Mouse (Mus musculus) heart, embryonic 16.5 days (tissue): ENCODE data around the gene Arid5b. TPM values are rescaled to one million over a fixed set of nuclear protein-coding genes. Genes with fewer than 3 reads are reported as not detected.

Experiments used
- ATAC-seq: fragments of 200-750 bp; cut with Nextera tagmentation; replicated peaks from 2 replicates; pipeline ENCODE4 v1.8.0; 2017; ENCODE audit warnings: moderate number of reproducible peaks; ENCODE audit not compliant: insufficient read depth, low FRiP score; ENCODE audit errors: extremely low read depth
- H3K27ac ChIP-seq: fragments of 300-500 bp; sonication (generic); 2 replicates; pipeline ENCODE4 v1.5.1; 2014; ENCODE audit warnings: mild to moderate bottlenecking, low read length, control low read depth, moderate library complexity
- H3K27me3 ChIP-seq: fragments of 300-500 bp; sonication (generic); 2 replicates; pipeline ENCODE4 v1.6.1; 2014; ENCODE audit warnings: low read length, mixed read lengths; ENCODE audit not compliant: control insufficient read depth, insufficient read depth
- H3K36me3 ChIP-seq: fragments of 300-500 bp; sonication (generic); 2 replicates; pipeline ENCODE4 v1.6.1; 2014; ENCODE audit not compliant: control insufficient read depth, insufficient read depth
- H3K4me1 ChIP-seq: fragments of 300-500 bp; sonication (generic); 2 replicates; pipeline ENCODE4 v1.6.1; 2014; ENCODE audit warnings: low read length, mixed read lengths; ENCODE audit not compliant: control insufficient read depth, insufficient read depth
- H3K4me2 ChIP-seq: fragments of 300-500 bp; sonication (generic); 2 replicates; pipeline ENCODE4 v1.6.1; 2014; ENCODE audit warnings: low read depth, mild to moderate bottlenecking, control low read depth, low read length
- H3K4me3 ChIP-seq: fragments of 300-500 bp; sonication (generic); 2 replicates; pipeline ENCODE4 v1.5.1; 2014; ENCODE audit warnings: mild to moderate bottlenecking, control low read depth, low read length
- H3K9ac ChIP-seq: fragments of 300-500 bp; sonication (generic); 2 replicates; pipeline ENCODE4 v1.6.1; 2014; ENCODE audit warnings: low read length, control low read depth
- H3K9me3 ChIP-seq: fragments of 300-500 bp; sonication (generic); replicated peaks from 2 replicates; pipeline ENCODE4 v1.6.1; 2016; ENCODE audit warnings: low read length; ENCODE audit not compliant: control insufficient read depth
- WGBS: fragments of 180-500 bp; shearing (Covaris S2); extraction: QIAGEN DNeasy Blood & Tissue Kit; methylation state at CpG from one replicate; pipeline ENCODE4 v1.1.7; 2014; 5-methylcytosine and 5-hydroxymethylcytosine counted together
- polyA plus RNA-seq: library from polyadenylated mRNA; unstranded; fragments of >200 nt; fragmentation: Nextera tagmentation; extraction: Ambion mirVana; gene quantifications from 2 replicates; pipeline ENCODE4 v1.2.1, GENCODE M21; 2015

Gene Arid5b
- polyA plus RNA-seq, 1 experiment from 2014 or later: 19.6 TPM

DNA sequence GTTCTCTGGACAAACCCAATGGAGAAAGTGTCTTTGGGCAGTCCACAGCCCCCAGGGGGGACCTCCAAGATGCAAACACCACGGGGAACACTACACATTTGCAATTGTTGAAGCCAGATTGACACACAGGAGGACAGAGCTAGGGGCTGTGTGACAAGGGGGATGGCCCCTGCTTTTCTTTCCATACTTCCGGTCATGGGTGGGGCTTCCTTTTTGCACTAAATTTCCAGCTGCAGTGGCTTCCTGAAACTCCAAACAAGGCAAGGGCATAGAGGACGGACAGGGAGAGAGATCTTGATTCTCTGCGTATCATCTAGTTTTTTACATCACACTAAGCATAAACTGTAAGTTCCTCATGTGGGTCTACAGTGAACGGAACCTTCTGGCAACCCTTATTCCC, 210.6 kb downstream of the Arid5b start:
- Histone ChIP-seq H3K9ac (no peak overlapping the region), H3K27ac (no peak overlapping the region), H3K4me2 (no peak overlapping the region), H3K27me3 (no peaks in the 10 kb centered on the region), H3K9me3 (no peaks in the 10 kb centered on the region), H3K36me3 (no peaks in the 10 kb centered on the region), H3K4me3 (no peak overlapping the region), H3K4me1 (peaks cover 5% of the 10 kb centered on the region; the same call in 1 of the 2 replicates)
- 66% methylated on average over 5 of the region's 5 CpGs for WGBS
- ATAC-seq: no peak

DNA sequence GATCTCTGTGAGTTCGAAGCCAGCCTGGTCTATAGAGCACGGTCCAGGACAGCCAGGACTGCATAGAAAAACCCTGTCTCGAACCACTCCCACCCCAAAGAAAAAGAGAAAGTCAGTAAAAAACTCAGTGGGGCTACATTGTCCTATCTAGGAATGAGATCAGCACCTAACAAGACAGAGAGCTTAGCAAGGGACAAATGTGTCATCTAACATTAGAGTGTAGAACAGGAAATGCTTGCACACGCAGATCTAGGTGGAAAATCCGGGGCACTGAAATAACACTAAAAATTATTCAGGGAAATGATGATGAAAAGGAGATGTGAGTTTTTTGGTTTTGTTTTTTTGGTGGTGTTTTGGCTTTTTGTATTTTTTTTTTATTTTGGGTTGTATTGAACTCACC, 212.4 kb downstream of the Arid5b start:
- Histone ChIP-seq H3K27ac (no peak overlapping the region), H3K9ac (no peak overlapping the region), H3K4me1 (peaks cover 5% of the 10 kb centered on the region; the same call in 1 of the 2 replicates), H3K9me3 (no peaks in the 10 kb centered on the region), H3K36me3 (no peaks in the 10 kb centered on the region), H3K4me2 (no peak overlapping the region), H3K4me3 (no peak overlapping the region), H3K27me3 (no peaks in the 10 kb centered on the region)
- ATAC-seq: no peak
- 75% methylated on average over 5 of the region's 5 CpGs for WGBS

- no peaks in the 10 kb centered on the region for H3K36me3 ChIP-seq
- H3K4me2 ChIP-seq: no peak overlapping the region
- no peaks in the 10 kb centered on the region for H3K9me3 ChIP-seq
- H3K27ac ChIP-seq: no peak overlapping the region
- no peak for ATAC-seq
- H3K9ac ChIP-seq: no peak overlapping the region
- 93% methylated on average over 10 of the region's 10 CpGs for WGBS
- no peak overlapping the region for H3K4me3 ChIP-seq
- no peaks in the 10 kb centered on the region for H3K27me3 ChIP-seq
- H3K4me1 ChIP-seq: peaks cover 5% of the 10 kb centered on the region; the same call in 1 of the 2 replicates
Measured at GRCm38 (mm10) chr10:68064571-68064970, 214.0 kb downstream of the Arid5b start.

DNA sequence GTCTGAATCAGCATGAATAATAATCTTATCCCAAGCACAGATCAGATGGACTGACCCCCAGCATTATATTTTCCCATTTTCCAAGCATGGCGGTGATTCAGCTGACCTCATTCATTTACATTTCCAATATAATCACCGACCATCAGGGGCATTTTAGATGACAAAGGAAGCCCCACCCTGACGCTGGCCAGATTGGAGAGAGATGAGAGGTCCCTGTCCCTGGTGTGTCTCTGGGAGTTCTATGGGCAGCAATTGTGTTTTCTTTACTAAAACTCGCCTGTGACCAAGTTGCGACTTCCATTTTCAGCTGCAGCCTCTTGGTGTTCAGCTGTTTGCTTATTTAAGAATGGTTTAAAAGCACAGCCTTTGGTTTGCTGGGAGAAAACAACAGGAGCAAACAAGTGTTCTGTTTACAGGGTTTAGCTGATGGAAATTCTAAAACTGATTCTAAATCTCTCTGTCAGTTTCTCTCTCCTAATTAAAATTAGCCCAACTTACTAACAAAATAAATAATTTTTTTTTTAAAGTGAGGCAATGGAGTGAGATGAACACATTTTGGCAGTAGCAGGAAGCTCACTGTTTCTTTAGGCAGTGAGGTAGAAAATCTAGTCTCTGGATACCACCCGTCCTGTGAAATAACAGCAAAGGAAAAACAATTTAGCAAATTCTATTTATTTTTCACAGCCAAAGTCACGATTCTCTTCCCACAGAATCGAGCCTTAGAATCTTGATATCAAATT, 214.6 kb downstream of the Arid5b start:
- H3K4me2 ChIP-seq: peak overlapping the region; percentile 38; the same call in 1 of the 2 replicates
- H3K9ac ChIP-seq: no peak overlapping the region
- WGBS: 59% methylated on average over 8 of the region's 8 CpGs
- no peaks in the 10 kb centered on the region for H3K36me3 ChIP-seq
- peaks cover 5% of the 10 kb centered on the region; the same call in 1 of the 2 replicates for H3K4me1 ChIP-seq
- no peaks in the 10 kb centered on the region for H3K27me3 ChIP-seq
- H3K9me3 ChIP-seq: no peaks in the 10 kb centered on the region
- H3K27ac ChIP-seq: no peak overlapping the region
- no peak for ATAC-seq
- H3K4me3 ChIP-seq: no peak overlapping the region

DNA sequence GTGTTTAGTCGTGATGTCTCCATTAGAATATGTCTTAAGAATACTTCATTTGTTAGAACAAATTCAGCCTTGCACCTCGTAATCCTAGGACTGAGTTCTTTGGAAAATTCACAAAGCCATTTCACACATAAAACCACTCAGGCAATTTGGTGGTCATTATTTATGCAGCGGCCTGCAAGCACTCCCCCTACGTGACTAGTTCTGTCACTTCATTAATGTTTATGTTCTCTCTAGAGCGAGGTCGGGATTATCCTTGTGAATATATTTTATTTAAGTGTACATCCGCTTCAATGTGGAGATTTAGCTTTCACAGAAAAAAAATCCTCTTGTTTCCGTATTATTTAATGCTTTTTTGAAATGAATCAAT, 217.3 kb downstream of the Arid5b start:
- Histone ChIP-seq H3K9ac (no peak overlapping the region), H3K9me3 (no peaks in the 10 kb centered on the region), H3K4me1 (peaks cover 3% of the 10 kb centered on the region; the same call in 1 of the 2 replicates), H3K27ac (no peak overlapping the region), H3K27me3 (no peaks in the 10 kb centered on the region), H3K4me2 (no peak overlapping the region), H3K36me3 (no peaks in the 10 kb centered on the region), H3K4me3 (no peak overlapping the region)
- 74% methylated on average over 8 of the region's 8 CpGs for WGBS
- ATAC-seq: no peak

- WGBS: 58% methylated on average over 16 of the region's 16 CpGs
- Histone ChIP-seq H3K9me3 (no peaks in the 10 kb centered on the region), H3K9ac (no peak overlapping the region), H3K27me3 (no peaks in the 10 kb centered on the region), H3K4me1 (peaks cover 3% of the 10 kb centered on the region; the same call in 1 of the 2 replicates), H3K4me3 (no peak overlapping the region), H3K36me3 (no peaks in the 10 kb centered on the region), H3K27ac (peak overlapping the region; percentile 11; the same call in 1 of the 2 replicates), H3K4me2 (0 out of 2 replicates have a peak overlapping the region, but pooled peaks have one; percentile 9)
- ATAC-seq: no peak
Measured at GRCm38 (mm10) chr10:68060590-68061248, 217.8 kb downstream of the Arid5b start.

DNA sequence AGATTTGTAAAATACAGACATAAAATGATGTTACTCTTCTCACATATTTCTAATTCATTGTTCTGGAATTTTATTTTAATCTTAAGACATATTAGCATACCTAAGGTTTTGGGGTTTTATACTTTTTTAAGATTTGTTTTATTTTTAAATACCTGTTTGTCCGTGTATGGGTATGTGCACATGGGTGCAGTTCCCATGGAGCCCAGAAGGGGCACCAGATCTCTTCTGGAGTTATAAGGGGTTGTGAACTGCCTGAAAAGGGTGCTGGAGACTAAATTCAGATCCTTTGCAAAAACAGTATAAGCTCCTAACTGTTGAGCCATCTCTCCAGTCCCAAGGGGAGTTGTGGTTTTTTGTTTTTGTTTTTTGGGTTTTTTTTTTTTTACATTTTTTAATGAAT, 220.2 kb downstream of the Arid5b start:
- Histone ChIP-seq H3K9ac (no peak overlapping the region), H3K27me3 (no peaks in the 10 kb centered on the region), H3K9me3 (no peaks in the 10 kb centered on the region), H3K4me1 (no peaks in the 10 kb centered on the region), H3K4me2 (no peak overlapping the region), H3K4me3 (no peak overlapping the region), H3K27ac (no peak overlapping the region), H3K36me3 (no peaks in the 10 kb centered on the region)
- 88% methylated on average over 1 of the region's 1 CpGs for WGBS
- ATAC-seq: no peak

GRCm38 (mm10) chr10:68057841-68058240, 220.7 kb downstream of the Arid5b start:
- H3K27ac ChIP-seq: no peak overlapping the region
- no peak overlapping the region for H3K4me2 ChIP-seq
- WGBS: 90% methylated on average over 3 of the region's 3 CpGs
- H3K9ac ChIP-seq: no peak overlapping the region
- H3K36me3 ChIP-seq: no peaks in the 10 kb centered on the region
- ATAC-seq: no peak
- H3K4me3 ChIP-seq: no peak overlapping the region
- no peaks in the 10 kb centered on the region for H3K9me3 ChIP-seq
- H3K27me3 ChIP-seq: no peaks in the 10 kb centered on the region
- no peaks in the 10 kb centered on the region for H3K4me1 ChIP-seq

DNA sequence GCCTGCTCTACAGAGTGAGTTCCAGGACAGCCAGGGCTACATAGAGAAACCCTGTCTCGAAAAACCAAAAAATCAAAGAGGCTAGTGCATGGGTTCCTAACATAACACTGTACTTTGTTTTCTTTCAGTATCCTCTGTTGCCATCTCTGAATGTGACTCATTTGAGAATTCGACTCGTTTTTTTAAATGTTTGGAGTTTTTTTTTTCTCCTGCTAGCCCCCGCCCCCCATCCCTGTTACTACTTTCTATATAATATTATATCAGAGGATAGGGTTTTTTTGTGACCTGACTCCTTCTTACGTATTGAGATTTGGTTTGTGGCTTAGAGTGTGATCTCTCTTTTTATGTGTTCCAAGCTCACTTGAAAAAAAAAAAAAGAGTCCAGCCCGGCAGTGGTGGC, 223.8 kb downstream of the Arid5b start:
- no peak for ATAC-seq
- H3K27ac ChIP-seq: no peak overlapping the region
- H3K9ac ChIP-seq: no peak overlapping the region
- WGBS: 80% methylated on average over 6 of the region's 6 CpGs
- no peaks in the 10 kb centered on the region for H3K9me3 ChIP-seq
- no peak overlapping the region for H3K4me3 ChIP-seq
- no peaks in the 10 kb centered on the region for H3K4me1 ChIP-seq
- no peak overlapping the region for H3K4me2 ChIP-seq
- H3K27me3 ChIP-seq: no peaks in the 10 kb centered on the region
- no peaks in the 10 kb centered on the region for H3K36me3 ChIP-seq
